Mouse (Mus musculus) thymus, adult 18-20 months (tissue): ENCODE data around the gene Elp5.
A peak's percentile ranks its signal among the peaks of the same experiment; 100 is the strongest.
"Not testable (repeated sequence)": the region's sequence is repeated elsewhere in the genome, so short reads cannot be mapped to it uniquely, and the experiment has no call there.

Experiments used
- DNase-seq, 2 experiments: peaks; one replicate each; pipeline ENCODE4 v3.0.0; 2022; ENCODE audit warnings: mixed read lengths in 2 of 2

The Elp5 gene

DNA sequence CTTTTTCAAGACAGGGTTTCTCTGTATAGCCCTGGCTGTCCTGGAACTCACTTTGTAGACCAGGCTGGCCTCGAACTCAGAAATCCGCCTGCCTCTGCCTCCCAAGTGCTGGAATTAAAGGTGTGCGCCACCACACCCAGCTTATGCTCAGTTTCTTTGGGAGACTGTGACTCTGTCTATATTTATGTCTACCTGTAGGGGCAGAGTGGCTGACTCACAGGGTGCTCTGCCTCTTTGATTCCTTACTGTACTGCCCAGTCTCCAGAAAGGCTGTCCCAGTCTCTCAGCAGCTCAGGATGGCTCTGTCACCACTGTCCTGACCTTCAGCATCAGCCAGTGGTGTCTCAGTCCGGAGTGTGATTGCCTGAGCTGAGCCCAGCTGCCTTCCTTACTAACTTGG, 26.7 kb downstream of the Elp5 start:
- not testable (repeated sequence) for DNase-seq

DNA sequence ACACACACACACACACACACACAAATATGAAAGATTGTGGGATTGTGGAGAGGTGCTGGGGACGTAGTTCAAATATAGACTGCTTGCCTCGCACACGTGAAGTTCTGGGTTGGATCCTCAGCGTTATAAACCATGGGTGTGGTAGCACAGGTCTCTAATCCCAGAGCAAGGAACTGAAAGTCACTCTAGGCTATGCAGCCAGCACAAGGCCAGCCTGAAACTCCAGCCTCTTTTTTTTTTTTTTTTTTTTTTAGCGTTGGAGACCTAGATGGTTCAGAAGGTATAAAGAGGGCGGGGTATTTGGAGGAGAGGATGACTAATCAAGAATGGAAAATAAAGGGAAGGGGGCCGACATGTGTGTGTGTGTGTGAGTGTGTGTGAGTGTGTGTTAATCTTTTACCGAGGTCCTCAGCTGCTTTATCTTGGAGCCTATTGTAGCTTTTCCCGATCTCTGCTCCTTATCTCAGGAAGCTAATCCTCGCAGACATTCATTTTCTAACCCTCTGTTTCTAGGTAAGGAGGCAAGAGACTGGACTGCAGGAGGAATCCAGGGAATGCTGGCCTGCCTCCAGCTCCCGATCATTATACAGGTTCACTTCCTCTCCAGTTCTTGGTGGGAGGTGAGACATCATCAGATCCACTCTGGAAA, 28.9 kb downstream of the Elp5 start:
- DNase-seq, result no peak

DNA sequence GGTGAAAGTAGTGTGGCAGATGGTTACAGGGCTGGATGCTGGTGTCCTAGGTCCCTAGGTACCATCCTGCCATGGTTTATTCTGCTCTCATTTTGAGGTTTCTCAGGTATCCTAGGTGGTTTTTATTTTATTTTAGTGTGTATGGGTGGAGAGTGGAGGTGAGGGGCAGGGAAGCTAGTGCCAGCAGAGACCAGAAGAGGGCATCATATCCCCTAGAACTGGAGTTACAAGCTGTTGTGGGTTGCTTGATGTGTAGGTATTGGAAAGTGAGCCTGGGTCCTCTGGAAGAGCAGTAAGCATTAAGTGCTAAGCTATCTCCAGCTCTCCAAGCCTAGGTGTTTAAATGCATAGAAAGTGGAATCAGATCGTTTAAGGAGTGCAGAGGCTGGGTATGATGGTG, 30.0 kb downstream of the Elp5 start:
- no peak for DNase-seq

DNA sequence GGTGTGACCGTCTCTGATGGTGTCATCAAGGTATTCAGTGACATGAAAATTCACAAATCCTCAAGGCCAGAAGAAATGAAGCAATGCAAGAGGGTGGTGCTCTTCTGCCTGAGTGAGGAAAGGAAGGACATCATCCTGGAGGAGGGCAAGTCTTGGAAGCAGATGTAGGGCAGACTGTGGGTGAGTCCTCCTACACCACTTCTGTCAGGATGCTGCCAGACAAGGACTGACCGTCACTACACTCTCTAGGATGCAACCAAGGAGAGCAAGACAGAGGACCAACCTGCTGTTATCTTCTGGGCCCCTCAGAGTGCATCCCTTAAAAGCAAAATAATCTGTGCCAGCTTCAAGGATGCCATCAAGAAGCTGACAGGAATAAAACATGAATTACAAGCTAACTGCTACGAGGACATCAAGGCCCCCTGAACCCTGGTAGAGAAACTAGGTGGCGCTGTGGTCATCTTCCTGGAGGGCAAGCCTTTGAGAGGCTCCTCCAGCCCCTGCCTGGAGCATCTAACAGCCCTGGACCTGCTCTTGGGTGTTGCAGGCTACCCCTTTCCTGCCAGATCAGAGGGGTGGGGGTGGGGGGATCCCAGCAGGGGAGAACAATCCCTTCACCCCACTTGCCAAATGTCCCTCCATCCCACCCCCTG, 31.4 kb downstream of the Elp5 start:
- no peak for DNase-seq

DNA sequence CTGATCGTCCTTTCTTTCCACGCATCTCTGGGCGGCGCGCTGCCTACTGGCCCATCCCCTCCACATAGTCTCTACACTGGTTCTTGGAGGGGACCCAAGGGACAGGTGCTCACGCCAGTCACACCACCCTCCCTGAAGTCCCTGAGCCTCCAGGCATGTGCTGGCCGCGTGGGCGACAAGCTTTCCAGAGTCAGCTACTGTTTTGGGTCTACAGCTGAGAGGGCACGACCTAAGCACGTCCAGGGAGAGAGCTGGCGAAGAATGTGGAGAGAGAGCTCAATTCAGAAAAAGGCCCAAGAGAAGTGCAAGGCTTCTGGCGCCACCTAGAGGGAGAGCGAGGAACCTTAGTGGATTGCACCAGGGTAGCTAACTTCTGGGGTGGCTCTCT, 33.6 kb downstream of the Elp5 start:
- DNase-seq, result peak; percentile 61 to 69

DNA sequence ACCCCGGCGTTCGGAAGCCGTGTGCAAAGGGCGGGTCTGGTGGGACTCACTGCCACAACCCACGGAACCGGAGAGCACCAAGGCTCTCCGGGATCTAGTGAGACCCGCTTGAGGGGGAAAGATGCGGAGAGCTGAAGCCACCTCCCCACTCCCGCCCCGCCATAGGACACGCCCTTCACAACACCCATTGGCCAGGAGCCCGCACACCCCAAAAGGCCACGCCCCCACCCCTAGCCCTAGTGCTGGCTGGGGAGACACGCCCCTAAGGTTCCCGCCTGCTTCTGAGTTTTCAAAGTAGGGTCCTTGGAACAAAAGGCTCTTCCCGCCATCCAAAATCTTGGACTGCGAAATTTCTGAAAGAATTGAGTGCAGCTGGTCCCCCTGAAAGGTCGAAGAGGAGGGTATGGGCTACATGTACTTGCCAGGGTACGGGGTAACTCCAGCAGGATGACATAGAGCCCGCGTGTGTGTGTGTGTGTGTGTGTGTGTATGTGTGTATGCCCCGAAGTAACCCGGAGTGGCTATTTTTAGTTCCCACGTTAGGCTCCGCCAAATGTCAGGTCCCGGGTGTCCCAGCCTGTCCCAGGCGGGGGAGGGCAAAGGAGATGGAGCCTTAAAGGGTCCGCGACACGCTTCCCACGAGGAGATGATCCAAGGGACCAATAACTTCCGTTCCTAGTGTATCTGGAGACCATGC, 34.1 kb downstream of the Elp5 start, which contains the start of gene Slc2a4:
Gene Slc2a4, minus strand, starts transcription at position 123 of the 697 bp plus-strand sequence.
- peak; percentile 87 to 88 for DNase-seq

DNA sequence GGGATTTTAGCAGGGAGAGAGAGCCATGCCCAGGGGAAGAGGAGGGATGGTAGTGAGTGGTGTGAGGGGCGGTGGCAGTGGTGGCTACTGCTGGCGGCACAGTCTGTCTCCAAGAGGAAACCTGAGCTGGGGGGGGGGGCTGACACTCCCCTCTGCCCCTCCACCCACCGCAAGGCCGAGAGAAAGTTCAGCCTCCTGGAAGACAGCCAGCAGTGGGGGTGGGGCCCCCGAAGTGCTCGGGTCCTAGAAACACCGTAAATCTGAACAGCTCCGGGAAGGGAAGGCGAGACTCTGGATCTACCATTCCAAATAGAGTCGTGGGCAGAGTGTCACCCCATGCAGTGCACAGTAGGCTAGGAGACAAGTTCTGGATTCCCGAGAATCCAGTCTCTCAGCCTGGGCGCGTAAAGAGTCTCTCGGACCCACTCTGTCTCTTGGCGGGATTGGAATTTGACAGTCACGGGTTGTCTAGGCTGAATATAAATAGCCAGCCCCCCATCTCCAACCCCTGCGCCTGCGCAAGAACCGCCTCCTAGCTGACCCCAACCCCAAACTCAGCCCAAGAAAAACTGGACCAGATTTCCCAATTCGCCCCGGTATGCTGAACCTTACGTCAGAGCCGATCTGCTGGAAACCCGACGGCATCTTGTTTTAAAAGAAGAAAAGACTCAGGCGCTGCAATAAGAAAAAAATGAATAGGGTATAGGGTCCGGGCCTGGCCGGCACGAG, 34.8 kb downstream of the Elp5 start:
- no peak for DNase-seq

DNA sequence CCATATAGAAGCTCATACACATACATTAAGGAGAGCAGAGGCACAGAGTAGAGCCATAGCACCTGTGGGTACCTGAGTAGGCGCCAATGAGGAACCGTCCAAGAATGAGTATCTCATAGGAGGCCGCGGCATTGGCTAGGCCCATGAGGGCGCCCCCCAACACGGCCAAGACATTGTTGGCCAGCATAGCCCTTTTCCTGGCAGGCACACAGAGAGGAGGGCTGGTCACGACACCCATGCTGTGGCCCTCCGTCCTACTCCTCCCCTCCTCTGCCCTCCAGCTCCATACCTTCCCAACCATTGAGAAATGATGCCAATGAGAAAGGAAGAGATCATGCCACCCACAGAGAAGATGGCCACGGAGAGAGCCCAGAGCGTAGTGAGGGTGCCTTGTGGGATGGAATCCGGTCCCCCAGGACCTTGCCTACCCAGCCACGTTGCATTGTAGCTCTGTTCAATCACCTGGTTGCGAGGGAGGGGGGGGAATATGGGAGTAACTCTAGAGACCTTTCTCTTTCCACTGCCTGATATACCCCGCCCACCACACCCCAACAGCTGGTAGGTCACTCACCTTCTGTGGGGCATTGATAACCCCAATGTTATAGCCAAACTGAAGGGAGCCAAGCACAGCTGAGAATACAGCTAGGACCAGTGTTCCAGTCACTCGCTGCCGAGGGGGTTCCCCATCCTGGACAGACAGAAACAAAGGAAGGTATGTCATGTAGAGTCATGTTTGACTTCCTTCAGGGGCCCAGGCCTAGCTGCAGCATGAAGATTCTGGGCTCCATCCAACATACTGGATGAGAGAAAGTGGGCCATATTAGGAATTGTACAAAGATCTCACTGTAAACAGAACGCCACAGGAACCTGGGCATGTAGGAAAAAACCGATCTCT, 36.1 kb downstream of the Elp5 start:
- DNase-seq, result no peak

DNA sequence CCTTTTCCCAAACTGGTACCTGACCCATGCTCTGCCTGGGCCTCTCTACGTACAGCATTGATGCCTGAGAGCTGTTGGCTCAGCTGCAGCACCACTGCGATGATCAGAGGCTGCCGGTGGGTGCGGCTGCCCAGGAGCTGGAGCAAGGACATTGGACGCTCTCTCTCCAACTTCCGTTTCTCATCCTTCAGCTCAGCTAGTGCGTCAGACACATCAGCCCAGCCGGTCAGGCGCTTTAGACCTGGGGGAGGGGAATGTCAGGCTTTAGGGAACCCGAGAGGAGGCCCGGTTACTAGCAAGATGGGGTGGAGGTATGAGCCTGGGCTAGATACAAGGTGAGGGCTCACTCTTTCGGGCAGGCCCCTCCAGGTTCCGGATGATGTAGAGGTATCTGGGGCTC, 37.1 kb downstream of the Elp5 start:
- DNase-seq, result no peak

DNA sequence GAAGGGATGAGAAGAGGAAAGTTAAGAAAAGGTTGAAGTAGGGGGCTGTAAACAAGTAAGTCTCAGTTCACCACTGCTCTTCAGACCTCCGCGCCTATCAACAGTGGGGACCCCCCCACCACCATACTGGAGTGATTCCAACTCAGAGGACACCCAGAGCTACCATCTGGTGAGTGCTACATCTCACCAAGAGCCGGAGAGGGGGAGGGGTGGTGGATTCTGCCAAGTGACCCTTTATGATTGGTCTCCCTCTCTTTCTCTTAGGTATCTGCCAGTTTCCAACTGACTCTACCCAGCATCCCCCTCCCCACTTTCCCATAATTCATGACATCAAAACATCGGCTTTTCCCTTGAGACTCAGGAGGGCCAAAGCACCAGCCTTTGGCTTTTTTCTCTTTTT, 41.4 kb downstream of the Elp5 start:
- DNase-seq, result no peak

DNA sequence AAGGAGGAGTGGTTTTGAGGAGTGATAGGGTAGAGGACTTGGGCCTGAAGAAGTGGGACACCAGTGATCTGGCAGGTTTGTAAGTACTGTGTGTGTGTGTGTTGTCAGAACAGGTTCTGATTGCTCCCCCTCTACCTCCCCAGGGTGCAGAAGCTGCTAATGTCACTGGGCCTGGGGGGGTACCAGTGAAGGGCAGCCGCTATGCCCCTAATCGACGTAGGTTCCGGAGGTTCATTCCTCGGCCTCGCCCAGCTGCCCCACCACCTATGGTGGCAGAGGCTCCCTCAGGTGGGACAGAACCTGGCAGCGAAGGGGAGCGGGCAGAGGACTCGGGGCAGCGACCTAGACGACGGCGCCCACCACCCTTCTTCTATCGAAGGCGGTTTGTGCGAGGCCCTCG, 42.6 kb downstream of the Elp5 start:
- DNase-seq, result no peak

DNA sequence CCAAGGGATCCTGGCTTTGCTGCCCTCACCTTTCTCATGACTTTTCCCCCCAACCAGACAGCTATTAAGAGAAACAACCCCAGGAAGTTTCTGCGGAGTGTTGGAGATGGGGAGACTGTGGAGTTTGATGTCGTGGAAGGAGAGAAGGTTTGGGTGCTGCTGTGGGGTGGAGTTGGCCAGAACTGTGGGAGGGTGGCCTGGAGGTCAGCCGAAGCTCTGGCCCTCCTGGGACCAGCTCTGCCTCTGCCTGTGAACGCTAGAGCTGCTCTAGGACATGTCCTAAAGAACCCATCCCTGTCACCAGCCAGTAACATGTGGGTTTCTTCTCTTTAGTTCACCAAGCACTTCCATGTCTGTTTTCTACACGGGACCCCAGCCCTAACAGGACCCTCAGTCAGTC, 43.1 kb downstream of the Elp5 start:
- no peak for DNase-seq

DNA sequence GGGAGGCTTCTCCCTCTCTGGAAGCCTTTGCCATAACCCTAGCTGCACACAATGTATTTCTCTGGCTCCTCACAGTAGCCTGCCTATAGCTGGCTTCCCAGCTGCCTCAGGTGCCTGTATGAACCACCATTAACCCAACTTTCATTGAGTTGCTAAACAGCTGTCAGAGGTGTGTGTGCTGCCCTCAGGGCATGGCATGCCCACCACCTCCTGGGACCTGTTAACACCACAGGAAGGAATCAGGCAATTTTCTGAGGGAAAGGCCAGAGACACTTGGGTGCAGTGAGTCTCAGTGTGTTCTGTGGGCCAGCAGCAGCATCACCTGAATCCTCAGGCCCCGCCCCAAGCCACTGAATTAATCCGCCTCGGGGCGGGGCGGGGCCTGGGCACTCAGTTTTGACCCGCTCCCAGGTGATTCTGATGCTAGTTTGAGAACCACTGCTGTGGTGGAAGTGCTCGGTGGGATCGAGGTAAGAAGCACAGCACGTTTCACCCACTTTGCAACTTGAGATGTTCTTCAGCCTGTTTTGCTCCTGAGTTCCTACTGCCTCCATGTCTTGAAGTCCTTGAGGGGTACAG, 43.8 kb downstream of the Elp5 start:
- DNase-seq, result no peak

DNA sequence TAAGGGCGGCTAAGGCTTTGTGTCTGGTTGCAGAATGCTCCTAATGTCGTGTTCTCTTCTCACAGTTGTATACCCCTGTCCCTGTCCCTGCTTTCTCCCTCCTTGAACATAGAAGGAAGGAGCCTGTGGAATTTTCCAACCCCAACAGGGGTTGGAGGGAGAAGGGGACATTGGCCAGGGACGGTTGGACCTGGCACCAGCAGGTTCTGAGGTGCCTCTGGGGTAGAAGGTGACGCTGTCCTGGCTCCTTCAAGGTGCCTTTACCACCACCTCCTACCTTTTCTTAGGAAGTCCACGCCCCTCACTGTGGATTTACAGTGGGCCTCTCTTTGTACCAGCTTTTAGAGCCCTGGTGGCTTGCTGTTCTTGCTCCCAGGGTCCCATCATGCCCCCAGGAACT, 44.5 kb downstream of the Elp5 start:
- no peak for DNase-seq

DNA sequence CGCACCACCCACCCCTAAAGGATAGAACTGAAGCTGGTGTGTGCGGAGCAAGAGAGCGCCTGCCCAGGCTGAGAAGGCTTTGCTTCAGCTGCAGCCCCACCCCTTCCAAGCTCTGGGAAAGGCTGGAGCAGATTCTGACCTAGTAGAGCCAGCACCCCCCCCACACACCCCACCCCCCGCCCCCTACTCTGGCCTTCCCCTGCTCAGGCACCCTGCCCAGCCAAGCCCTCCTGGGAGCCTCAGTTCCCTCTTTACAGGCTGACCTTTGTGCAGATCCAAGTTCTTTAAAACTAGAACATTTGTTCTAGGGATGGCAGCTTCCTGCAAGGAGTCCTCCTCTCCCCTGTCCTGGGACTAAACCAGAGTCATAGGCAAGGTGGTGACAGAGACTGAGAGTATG, 44.9 kb downstream of the Elp5 start:
- DNase-seq, result no peak

DNA sequence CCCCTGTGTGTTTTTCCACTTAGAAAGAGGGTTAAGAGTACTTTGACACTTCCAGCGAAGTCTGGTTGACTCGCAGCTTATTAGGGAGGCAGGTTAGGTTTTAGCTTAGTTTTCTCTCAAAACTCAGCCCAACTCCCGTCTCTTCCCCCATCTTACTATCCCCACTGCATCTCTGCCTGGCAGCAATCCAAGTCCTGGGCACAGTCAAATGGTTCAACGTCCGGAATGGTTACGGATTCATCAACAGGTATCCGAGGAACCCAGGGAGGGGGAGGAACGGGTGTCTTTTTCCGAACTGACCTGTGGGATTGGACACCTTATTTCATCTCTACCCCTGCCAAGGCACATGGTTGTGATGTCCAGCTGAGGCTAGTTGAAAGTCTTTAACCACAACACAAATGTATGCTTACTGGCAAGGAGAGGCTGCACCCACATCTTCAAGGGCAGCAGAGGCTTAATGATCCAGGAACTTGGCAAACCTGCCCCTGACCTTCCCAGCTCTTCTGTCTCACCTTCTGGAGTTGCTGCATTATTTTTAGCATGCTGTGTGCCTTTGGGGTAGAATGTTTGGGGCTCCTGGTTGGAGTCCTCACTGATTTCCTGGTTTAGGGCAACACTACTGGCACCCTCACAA, 45.5 kb downstream of the Elp5 start:
- DNase-seq, result no peak

DNA sequence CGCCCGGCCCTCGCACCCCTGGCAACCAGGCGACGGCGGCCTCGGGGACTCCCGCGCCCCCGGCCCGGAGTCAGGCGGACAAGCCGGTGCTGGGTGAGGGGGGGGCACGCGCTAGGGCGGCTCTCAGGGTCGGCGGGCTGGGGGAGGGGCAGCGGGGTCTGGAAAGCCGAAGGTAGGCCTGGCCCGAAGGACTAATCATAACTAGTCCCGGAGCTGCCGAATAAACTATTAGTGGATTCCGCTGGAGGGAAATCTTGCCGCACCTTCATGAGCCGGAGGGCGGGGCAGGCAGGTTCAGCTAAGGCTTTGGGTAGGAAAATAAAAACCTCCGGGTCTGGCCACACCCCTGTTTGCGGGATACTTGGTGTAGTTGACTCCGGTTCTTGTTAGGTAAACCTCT, 46.2 kb downstream of the Elp5 start:
- no peak for DNase-seq

DNA sequence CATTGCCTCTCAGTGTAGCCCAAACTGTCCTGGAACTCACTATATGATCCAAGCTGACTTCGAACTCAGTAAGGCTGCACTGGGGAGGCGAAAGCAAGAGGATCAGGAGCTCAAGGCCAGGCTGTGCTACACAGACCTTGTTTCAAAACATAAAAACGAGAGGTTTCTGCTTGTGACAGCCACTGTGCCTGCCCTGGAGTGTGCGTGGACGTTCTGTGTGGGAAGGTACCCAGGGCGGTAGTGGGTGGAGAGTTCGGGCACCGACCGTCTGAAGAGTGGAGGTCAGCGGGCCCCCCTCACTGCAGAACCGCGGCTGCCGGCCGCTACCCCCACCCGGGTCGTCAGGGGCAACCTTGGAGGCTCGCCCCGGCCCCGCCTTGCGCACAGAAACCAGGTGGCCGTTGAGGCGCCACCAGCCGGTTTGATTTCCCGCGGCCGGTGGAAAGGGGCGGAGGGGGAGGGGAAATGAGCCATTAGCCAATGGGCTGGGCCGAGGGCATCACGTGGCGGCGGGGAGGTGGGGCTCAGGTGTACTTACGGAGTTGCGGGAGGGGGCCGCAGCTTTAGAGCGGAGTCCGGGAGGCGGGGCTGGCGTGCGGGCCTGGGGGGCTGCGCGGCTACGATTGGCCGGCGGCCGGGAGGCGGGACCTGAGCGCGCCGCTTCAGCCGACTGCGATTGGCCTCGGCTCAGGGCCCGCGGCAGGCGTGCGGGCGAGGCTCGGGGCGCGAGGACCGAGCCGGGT, 47.0 kb downstream of the Elp5 start, which contains the start of gene Ybx2:
Gene Ybx2, plus strand, starts transcription at position 660 of the 743 bp plus-strand sequence.
- peak; percentile 85 to 89 for DNase-seq

DNA sequence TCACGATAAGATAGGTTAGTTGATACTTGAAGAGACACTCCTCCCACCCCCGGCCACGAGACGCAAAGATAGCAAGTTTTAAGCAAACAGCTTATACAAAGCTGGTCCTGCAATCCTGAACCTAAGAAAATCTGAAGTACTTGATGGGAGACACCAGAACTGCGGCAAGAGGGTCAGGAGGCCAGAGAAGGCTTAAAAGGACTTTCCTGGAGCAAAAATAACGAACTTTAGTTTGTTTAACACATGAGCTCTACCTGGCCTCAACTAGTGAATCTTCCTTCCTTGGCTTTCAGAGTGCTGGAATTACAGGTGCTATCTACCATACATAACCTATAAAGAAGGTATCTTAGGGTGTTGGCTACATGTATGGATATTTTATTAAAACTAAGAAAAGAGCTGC, 47.6 kb downstream of the Elp5 start:
- DNase-seq, result no peak

DNA sequence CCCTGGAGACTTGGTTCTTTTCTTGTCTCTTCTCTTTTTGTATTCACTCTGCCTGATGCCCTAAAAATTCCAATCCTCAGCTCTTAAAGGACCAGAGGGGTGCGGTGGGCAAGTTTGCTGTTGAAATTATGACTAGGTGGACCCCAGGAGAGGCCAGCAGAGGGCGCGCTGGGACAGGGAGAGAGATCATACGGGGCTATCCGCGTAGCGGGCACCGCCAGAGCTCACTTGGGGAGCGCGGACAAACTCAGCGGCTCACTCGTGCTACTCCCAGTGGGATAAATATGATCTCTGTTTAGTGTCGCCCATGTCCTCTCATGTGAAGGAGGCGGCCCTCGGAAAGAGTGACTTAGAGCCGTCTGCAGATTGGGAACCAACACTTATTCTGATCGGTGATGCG, 48.1 kb downstream of the Elp5 start:
- peak; percentile 76 to 81 for DNase-seq

DNA sequence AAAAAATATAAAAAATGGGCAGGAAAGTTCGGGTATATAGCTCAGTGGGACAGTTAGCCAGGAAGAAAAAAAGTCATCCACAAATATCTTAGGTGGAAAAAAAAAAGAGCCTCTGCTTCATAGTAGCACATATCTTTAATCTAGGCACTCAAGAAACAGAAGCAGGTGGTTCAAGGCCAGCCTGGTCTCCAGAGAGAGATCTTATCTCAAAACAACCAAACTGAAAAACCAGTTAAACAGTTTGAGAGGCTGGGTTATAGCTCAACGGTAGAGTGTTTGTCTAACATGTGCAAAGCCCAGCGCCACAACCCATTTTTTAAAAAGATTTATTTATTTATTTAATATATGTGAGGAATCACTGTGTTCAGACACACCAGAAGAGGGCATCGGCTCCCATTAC, 49.3 kb downstream of the Elp5 start:
- no peak for DNase-seq
